Mouse (Mus musculus) heart, embryonic 13.5 days (tissue): Measurements from ENCODE around the gene Sfxn5. TPM values are rescaled to one million over a fixed set of nuclear protein-coding genes. Genes with fewer than 3 reads are reported as not detected.

Experiments used
- ATAC-seq: fragments of 200-750 bp; cut with Nextera tagmentation; 2 replicates; pipeline ENCODE4 v1.8.0; 2017; ENCODE audit warnings: moderate TSS enrichment; ENCODE audit not compliant: insufficient number of reproducible peaks, low FRiP score, low TSS enrichment; ENCODE audit errors: extremely low read depth
- H3K27ac ChIP-seq: fragments of 300-500 bp; sonication (generic); replicated peaks from 2 replicates; pipeline ENCODE4 v1.5.1; 2015; ENCODE audit warnings: moderate library complexity, mild to moderate bottlenecking, inconsistent platforms
- H3K27me3 ChIP-seq: fragments of 300-500 bp; sonication (generic); replicated peaks from 2 replicates; pipeline ENCODE4 v1.6.1; 2015; ENCODE audit warnings: mild to moderate bottlenecking, inconsistent platforms
- H3K36me3 ChIP-seq: fragments of 300-500 bp; sonication (generic); 2 replicates; pipeline ENCODE4 v1.6.1; 2015; ENCODE audit warnings: mild to moderate bottlenecking, inconsistent platforms
- H3K4me1 ChIP-seq: fragments of 300-500 bp; sonication (generic); 2 replicates; pipeline ENCODE4 v1.6.1; 2015; ENCODE audit warnings: inconsistent platforms
- H3K4me2 ChIP-seq: fragments of 300-500 bp; sonication (generic); 2 replicates; pipeline ENCODE4 v1.6.1; 2015; ENCODE audit warnings: inconsistent platforms, mild to moderate bottlenecking, moderate library complexity
- H3K4me3 ChIP-seq: fragments of 300-500 bp; sonication (generic); 2 replicates; pipeline ENCODE4 v1.5.1; 2015; ENCODE audit warnings: moderate library complexity, mild to moderate bottlenecking, inconsistent platforms
- H3K9ac ChIP-seq: fragments of 300-500 bp; sonication (generic); 2 replicates; pipeline ENCODE4 v1.6.1; 2015; ENCODE audit warnings: inconsistent platforms, mild to moderate bottlenecking, moderate library complexity
- H3K9me3 ChIP-seq: fragments of 300-500 bp; sonication (generic); 2 replicates; pipeline ENCODE4 v1.6.1; 2016; ENCODE audit warnings: inconsistent platforms
- WGBS: fragments of 180-500 bp; shearing (Covaris S2); methylation state at CpG from one replicate; pipeline ENCODE4 v1.1.7; 2015; ENCODE audit warnings: mixed read lengths; 5-methylcytosine and 5-hydroxymethylcytosine counted together
- polyA plus RNA-seq: library from polyadenylated mRNA; unstranded; fragments of >200 nt; fragmentation: Nextera tagmentation; extraction: Ambion mirVana; gene quantifications from 2 replicates; pipeline ENCODE4 v1.2.1, GENCODE M21; 2015

Gene Sfxn5
- polyA plus RNA-seq, 1 experiment from 2014 or later, result 3.3 TPM

DNA sequence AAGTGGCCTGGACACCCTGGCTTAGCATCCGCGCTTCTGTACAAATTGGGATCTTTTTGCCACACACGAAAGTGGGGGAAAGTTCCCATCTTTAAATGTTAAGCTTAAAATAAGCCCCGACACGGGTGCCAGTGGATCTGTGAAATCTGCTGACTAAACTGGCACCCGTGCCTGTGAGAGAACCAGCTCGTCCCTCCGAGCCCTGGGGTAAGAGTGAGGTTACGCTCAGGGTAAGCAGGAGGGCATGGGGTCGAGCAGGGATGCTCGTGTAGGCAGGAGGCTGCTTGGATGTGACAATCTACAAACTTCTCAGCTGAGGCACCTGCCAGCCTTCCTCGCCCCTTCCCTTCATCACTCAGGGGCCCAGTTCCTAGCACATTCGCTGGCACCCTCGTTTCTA, 52.4 kb downstream of the Sfxn5 start:
- Histone ChIP-seq H3K4me2 (no peak overlapping the region), H3K9ac (no peak overlapping the region), H3K4me3 (no peak overlapping the region), H3K27me3 (no peaks in the 10 kb centered on the region), H3K27ac (no peak overlapping the region; the same call in 1 of the 2 replicates), H3K36me3 (no peaks in the 10 kb centered on the region), H3K4me1 (peaks cover 11% of the 10 kb centered on the region), H3K9me3 (no peaks in the 10 kb centered on the region)
- WGBS, result 52% methylated on average over 14 of the region's 14 CpGs
- ATAC-seq, result no peak

DNA sequence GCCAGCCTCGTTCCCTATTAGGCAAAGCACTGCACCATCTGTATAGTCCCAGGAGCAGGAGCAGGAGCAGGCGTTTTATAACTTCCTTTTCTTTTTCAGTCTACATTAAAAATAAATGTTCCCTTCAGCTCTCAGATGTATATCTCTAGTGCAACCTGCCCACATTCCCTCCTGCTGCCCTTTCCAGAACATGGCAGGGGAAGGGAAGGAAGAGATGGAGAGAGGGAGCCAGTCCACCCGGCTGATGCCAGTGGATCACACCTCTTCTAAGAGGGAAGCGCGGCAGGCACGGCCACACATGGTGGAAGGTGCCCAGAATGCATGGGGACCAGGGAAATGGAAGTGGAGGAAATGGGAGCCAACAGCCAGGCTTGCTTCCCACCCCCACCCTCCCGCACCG, 56.7 kb downstream of the Sfxn5 start:
- Histone ChIP-seq H3K4me1 (peaks cover 8% of the 10 kb centered on the region), H3K4me3 (no peak overlapping the region), H3K27me3 (no peaks in the 10 kb centered on the region), H3K27ac (no peak overlapping the region), H3K4me2 (no peak overlapping the region), H3K36me3 (no peaks in the 10 kb centered on the region), H3K9ac (no peak overlapping the region), H3K9me3 (no peaks in the 10 kb centered on the region)
- WGBS, result 68% methylated on average over 8 of the region's 8 CpGs
- ATAC-seq, result no peak

GRCm38 (mm10) chr6:85272436-85272835, 60.8 kb downstream of the Sfxn5 start:
- Histone ChIP-seq H3K27ac (no peak overlapping the region), H3K4me1 (no peaks in the 10 kb centered on the region), H3K27me3 (no peaks in the 10 kb centered on the region), H3K4me2 (no peak overlapping the region), H3K36me3 (no peaks in the 10 kb centered on the region), H3K4me3 (no peak overlapping the region), H3K9ac (no peak overlapping the region), H3K9me3 (no peaks in the 10 kb centered on the region)
- ATAC-seq, result no peak
- WGBS, result 84% methylated on average over 9 of the region's 9 CpGs

GRCm38 (mm10) chr6:85266060-85266459, 67.2 kb downstream of the Sfxn5 start:
- H3K4me3 ChIP-seq, result no peak overlapping the region
- H3K9ac ChIP-seq, result no peak overlapping the region
- no peaks in the 10 kb centered on the region for H3K4me1 ChIP-seq
- ATAC-seq, result no peak
- H3K9me3 ChIP-seq, result no peaks in the 10 kb centered on the region
- WGBS, result 56% methylated on average over 6 of the region's 6 CpGs
- H3K27ac ChIP-seq, result no peak overlapping the region
- peaks cover 4% of the 10 kb centered on the region; the same call in 1 of the 2 replicates for H3K27me3 ChIP-seq
- H3K4me2 ChIP-seq, result no peak overlapping the region
- H3K36me3 ChIP-seq, result no peaks in the 10 kb centered on the region

GRCm38 (mm10) chr6:85264982-85265518, 68.2 kb downstream of the Sfxn5 start:
- no peaks in the 10 kb centered on the region for H3K4me1 ChIP-seq
- no peak overlapping the region for H3K27ac ChIP-seq
- no peaks in the 10 kb centered on the region for H3K9me3 ChIP-seq
- H3K27me3 ChIP-seq, result peaks cover 4% of the 10 kb centered on the region; the same call in 1 of the 2 replicates
- no peaks in the 10 kb centered on the region for H3K36me3 ChIP-seq
- no peak overlapping the region for H3K4me2 ChIP-seq
- no peak overlapping the region for H3K4me3 ChIP-seq
- no peak for ATAC-seq
- no peak overlapping the region for H3K9ac ChIP-seq
- WGBS, result 40% methylated on average over 15 of the region's 15 CpGs

- Histone ChIP-seq H3K27ac (no peak overlapping the region), H3K4me2 (no peak overlapping the region), H3K4me1 (no peaks in the 10 kb centered on the region), H3K9ac (no peak overlapping the region), H3K4me3 (no peak overlapping the region), H3K9me3 (no peaks in the 10 kb centered on the region), H3K27me3 (peaks cover 4% of the 10 kb centered on the region; the same call in 1 of the 2 replicates), H3K36me3 (no peaks in the 10 kb centered on the region)
- WGBS, result 89% methylated on average over 4 of the region's 4 CpGs
- no peak for ATAC-seq
Measured at GRCm38 (mm10) chr6:85262865-85263515, 70.2 kb downstream of the Sfxn5 start.

GRCm38 (mm10) chr6:85259094-85259630, 74.1 kb downstream of the Sfxn5 start:
- no peaks in the 10 kb centered on the region for H3K36me3 ChIP-seq
- H3K27me3 ChIP-seq, result no peaks in the 10 kb centered on the region
- 74% methylated on average over 12 of the region's 12 CpGs for WGBS
- H3K4me3 ChIP-seq, result no peak overlapping the region
- H3K9me3 ChIP-seq, result no peaks in the 10 kb centered on the region
- ATAC-seq, result no peak
- peaks cover 5% of the 10 kb centered on the region for H3K4me1 ChIP-seq
- H3K4me2 ChIP-seq, result no peak overlapping the region
- H3K9ac ChIP-seq, result no peak overlapping the region
- no peak overlapping the region for H3K27ac ChIP-seq

DNA sequence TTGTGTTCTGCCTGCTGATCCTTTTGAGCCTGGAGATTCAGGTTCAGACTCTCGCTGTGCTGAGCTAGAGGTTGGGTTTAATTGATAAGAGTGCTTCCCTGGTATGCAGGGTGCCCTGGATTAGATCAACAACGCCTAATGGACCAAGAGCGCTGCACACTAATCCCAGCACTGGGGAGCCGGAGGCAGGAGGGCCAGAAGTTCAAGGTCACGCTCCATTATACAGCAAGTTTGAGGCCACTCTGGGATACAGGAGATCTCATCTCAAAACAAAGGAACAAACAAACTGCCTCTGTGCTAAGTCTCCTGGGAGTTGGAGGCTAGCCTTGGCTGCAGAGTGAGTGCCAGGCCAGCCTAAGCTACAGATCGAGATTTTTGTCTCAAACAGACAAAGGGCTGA, 77.6 kb downstream of the Sfxn5 start:
- Histone ChIP-seq H3K36me3 (no peaks in the 10 kb centered on the region), H3K4me2 (no peak overlapping the region), H3K4me3 (no peak overlapping the region), H3K9ac (no peak overlapping the region), H3K27ac (no peak overlapping the region), H3K9me3 (no peaks in the 10 kb centered on the region), H3K4me1 (peaks cover 22% of the 10 kb centered on the region), H3K27me3 (no peaks in the 10 kb centered on the region)
- 54% methylated on average over 6 of the region's 6 CpGs for WGBS
- ATAC-seq, result no peak

- Histone ChIP-seq H3K27ac (peak overlapping the region; percentile 41), H3K27me3 (no peaks in the 10 kb centered on the region), H3K4me3 (no peak overlapping the region), H3K9ac (no peak overlapping the region), H3K36me3 (no peaks in the 10 kb centered on the region), H3K4me1 (peaks cover 22% of the 10 kb centered on the region), H3K9me3 (no peaks in the 10 kb centered on the region), H3K4me2 (no peak overlapping the region)
- WGBS, result 39% methylated on average over 7 of the region's 7 CpGs
- ATAC-seq, result no peak
Measured at GRCm38 (mm10) chr6:85253994-85254541, 79.2 kb downstream of the Sfxn5 start.

- Histone ChIP-seq H3K9me3 (no peaks in the 10 kb centered on the region), H3K36me3 (no peaks in the 10 kb centered on the region), H3K27me3 (no peaks in the 10 kb centered on the region), H3K4me3 (no peak overlapping the region), H3K27ac (peak overlapping the region; percentile 41), H3K9ac (no peak overlapping the region), H3K4me2 (no peak overlapping the region), H3K4me1 (peaks cover 22% of the 10 kb centered on the region)
- no peak for ATAC-seq
- WGBS, result 70% methylated on average over 3 of the region's 3 CpGs
Measured at GRCm38 (mm10) chr6:85253275-85253674, 79.9 kb downstream of the Sfxn5 start.

DNA sequence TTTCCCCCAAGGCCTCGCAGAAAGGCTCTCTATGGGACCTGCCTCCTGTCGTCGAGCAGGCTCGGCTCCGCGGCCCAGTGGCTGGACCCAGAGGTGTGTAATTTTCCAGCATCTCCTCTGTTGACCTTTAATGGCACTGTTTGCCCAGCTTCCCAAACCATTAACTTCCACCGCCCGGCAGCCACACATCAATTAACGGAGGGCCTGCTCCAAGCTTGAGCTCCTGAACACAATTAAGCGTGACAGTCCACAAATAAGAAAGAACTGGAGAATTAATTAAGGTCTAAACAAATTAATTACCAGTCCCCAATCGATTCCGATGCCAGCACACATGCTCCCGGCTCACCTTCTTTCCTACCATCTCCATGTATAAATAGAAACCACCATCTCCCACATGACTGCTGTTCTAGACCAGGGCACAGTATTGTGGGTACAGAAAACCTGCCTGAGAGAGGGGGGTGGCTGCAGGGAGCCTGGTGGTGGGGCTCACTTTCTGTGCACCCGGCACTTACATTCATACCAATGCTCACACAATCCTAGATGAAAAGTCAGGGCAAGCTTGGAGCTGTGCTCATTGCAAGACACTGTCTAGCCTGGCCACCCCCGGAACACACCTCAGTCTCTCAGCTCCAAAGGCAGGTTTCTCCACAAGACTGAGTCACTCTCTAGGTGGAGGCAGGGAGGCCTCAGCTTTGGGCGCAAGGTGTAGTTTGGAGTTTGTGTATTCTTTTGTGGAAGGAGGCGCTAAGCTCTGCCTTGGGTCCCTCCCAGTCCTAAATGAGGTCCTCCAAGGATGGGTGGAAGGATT, 80.8 kb downstream of the Sfxn5 start:
- peaks cover 22% of the 10 kb centered on the region for H3K4me1 ChIP-seq
- no peak overlapping the region for H3K9ac ChIP-seq
- ATAC-seq, result no peak
- no peak overlapping the region for H3K4me3 ChIP-seq
- H3K27me3 ChIP-seq, result no peaks in the 10 kb centered on the region
- no peaks in the 10 kb centered on the region for H3K36me3 ChIP-seq
- no peak overlapping the region for H3K27ac ChIP-seq
- H3K9me3 ChIP-seq, result no peaks in the 10 kb centered on the region
- WGBS, result 89% methylated on average over 17 of the region's 17 CpGs
- H3K4me2 ChIP-seq, result no peak overlapping the region
